Mouse (Mus musculus) bone marrow macrophage, adult 2 months (primary cell): ENCODE measurements at regions not wholly inside any gene's neighbourhood (a gene's known extent, or its start where the extent isn't known, plus 50 kb on each side); places are given as distances from the start of the nearest gene placed in this dataset.

ENCODE experiments used
- CTCF ChIP-seq: IDR thresholded peaks from 2 replicates; pipeline ENCODE4 v1.5.1; 2012; ENCODE audit warnings: low read depth, mild to moderate bottlenecking, low read length, moderate library complexity
- POLR2A ChIP-seq: IDR thresholded peaks from 2 replicates; pipeline ENCODE4 v1.6.1; 2012; ENCODE audit warnings: mild to moderate bottlenecking, low read depth, low read length, borderline replicate concordance

GRCm38 (mm10) chr13:97438692-97439091 lies 197.8 kb downstream of the Enc1 start:
- TF ChIP-seq CTCF: no peak
- no peak for TF ChIP-seq POLR2A
